Mouse (Mus musculus): ENCODE data around the gene Ftsj1. TPM values are rescaled to one million over a fixed set of nuclear protein-coding genes. Genes with fewer than 3 reads are reported as not detected.

The Ftsj1 gene
- polyA plus RNA-seq (2012; rRNA removed) = 4.9 and 5.5 TPM in 2 replicates

DNA sequence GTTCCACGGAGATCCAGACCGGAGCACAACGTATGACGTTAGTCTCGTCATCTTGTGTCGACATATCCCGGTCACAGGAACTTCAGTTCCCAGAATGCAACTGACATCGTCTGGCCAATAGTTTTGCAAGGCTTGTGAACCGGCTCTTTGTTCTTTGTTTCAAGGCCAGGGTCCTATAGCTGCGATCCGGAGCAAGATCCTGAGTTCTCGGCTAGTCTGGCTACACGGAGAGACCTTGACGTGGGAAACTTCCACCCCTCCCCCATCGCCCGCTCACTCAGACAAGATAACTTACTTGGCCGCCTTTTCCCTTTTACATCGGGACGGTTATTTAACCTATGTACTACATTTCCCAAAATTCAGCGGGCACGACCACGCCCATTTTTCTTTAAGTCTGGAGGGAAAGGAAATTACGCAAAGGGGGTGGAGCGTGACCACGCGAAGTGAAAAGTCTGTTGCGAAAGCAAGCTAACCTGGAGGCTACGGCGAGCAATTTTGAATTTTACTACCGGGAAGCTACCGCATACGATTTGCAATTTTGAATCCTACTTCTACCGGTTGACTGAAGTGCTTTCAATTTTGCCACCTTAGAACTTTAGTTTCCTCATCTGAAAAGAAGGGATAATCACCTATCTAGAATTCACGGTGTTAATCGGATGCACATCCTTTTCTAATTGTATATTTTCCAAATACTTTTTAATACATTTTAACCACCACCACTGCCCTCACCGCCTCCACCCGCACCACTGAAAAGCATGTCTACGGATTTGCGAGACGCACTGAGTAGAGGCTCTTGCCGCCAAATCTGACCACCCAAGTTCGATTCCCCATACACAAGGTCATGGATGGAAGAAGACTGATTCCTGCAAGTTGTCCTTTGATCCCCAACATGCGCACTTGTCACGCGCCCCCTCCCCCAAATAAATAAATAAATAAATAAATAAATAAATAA, at the start of gene Ftsj1:
TSS of gene Ftsj1 (minus strand) at position 73 of the 952 bp plus-strand sequence.
- peak within 1 kb of the TSS; percentile 79 for H3K27ac ChIP-seq (ENCODE audit: control insufficient read depth, insufficient read depth, low read depth, low read length)

DNA sequence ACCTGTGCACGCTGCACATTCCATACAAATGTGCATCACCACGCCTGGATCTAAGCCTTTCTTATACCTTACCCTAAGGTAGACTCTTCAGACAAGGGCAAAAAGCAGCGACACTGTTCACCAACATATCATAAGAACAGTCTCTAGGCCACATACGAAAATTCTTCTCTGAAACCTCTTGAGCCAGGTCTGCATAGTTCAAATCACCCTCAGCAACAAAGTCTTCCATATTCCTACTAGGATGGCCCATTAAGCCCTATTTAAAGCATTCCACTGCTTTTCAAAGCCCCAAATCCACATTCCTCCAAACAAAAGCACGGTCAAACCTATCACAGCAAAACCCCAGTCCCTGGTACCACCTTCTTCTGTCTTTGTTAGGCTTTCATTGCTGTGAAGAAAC, 36.4 kb upstream of the Ftsj1 start:
- TF ChIP-seq CTCF (IDR thresholded peaks at IDR 0.05; ENCODE audit: control insufficient read depth, insufficient read depth, insufficient replicate concordance, low read depth, low read length) (no peak), POLR2A (IDR thresholded peaks at IDR 0.05; ENCODE audit: control insufficient read depth, low read depth, low read length) (no peak)
- no peaks in the 10 kb centered on the region for H3K4me1 ChIP-seq (ENCODE audit: control insufficient read depth, insufficient read depth, low read length)
- H3K4me3 ChIP-seq (ENCODE audit: control insufficient read depth, low read depth, low read length) = no peak overlapping the region
- H3K27ac ChIP-seq (ENCODE audit: control insufficient read depth, insufficient read depth, low read depth, low read length) = no peak overlapping the region
- no peaks in the 10 kb centered on the region for H3K27me3 ChIP-seq (ENCODE audit: control insufficient read depth, insufficient read depth, low read length)
- H3K36me3 ChIP-seq (ENCODE audit: control insufficient read depth, insufficient read depth, low read length) = no peaks in the 10 kb centered on the region

More for the DNA sequence above, at the start of gene Ftsj1:
- no peaks in the 10 kb centered on the region for H3K27me3 ChIP-seq (ENCODE audit: control insufficient read depth, insufficient read depth, low read length)
- TF ChIP-seq CTCF (IDR thresholded peaks at IDR 0.05; ENCODE audit: control insufficient read depth, insufficient read depth, insufficient replicate concordance, low read depth, low read length) (no peak), POLR2A (IDR thresholded peaks at IDR 0.05; ENCODE audit: control insufficient read depth, low read depth, low read length) (no peak)
- peak within 1 kb of the TSS; percentile 80 for H3K4me3 ChIP-seq (ENCODE audit: control insufficient read depth, low read depth, low read length)
- H3K4me1 ChIP-seq (ENCODE audit: control insufficient read depth, insufficient read depth, low read length) = no peaks in the 10 kb centered on the region
- no peaks in the 10 kb centered on the region for H3K36me3 ChIP-seq (ENCODE audit: control insufficient read depth, insufficient read depth, low read length)

- Histone ChIP-seq H3K27me3 (ENCODE audit: control insufficient read depth, insufficient read depth, low read length) (no peaks in the 10 kb centered on the region), H3K4me1 (ENCODE audit: control insufficient read depth, insufficient read depth, low read length) (no peaks in the 10 kb centered on the region; the same call in 1 of the 2 replicates), H3K4me3 (ENCODE audit: control insufficient read depth, low read depth, low read length) (no peak overlapping the region), H3K36me3 (ENCODE audit: control insufficient read depth, insufficient read depth, low read length) (no peaks in the 10 kb centered on the region), H3K27ac (ENCODE audit: control insufficient read depth, insufficient read depth, low read depth, low read length) (no peak overlapping the region)
- TF ChIP-seq POLR2A (IDR thresholded peaks at IDR 0.05; ENCODE audit: control insufficient read depth, low read depth, low read length) = no peak
- TF ChIP-seq CTCF (IDR thresholded peaks at IDR 0.05; ENCODE audit: control insufficient read depth, insufficient read depth, insufficient replicate concordance, low read depth, low read length) = no peak
These were observed 21.9 kb upstream of the Ftsj1 start for GRCm38 (mm10) chrX:8274056-8274455.

GRCm38 (mm10) chrX:8272000-8272399, 19.8 kb upstream of the Ftsj1 start:
- Histone ChIP-seq H3K4me1 (ENCODE audit: control insufficient read depth, insufficient read depth, low read length) (no peaks in the 10 kb centered on the region; the same call in 1 of the 2 replicates), H3K27me3 (ENCODE audit: control insufficient read depth, insufficient read depth, low read length) (no peaks in the 10 kb centered on the region), H3K27ac (ENCODE audit: control insufficient read depth, insufficient read depth, low read depth, low read length) (no peak overlapping the region), H3K36me3 (ENCODE audit: control insufficient read depth, insufficient read depth, low read length) (no peaks in the 10 kb centered on the region), H3K4me3 (ENCODE audit: control insufficient read depth, low read depth, low read length) (peak overlapping the region; percentile 21)
- TF ChIP-seq POLR2A (IDR thresholded peaks at IDR 0.05; ENCODE audit: control insufficient read depth, low read depth, low read length) (no peak), CTCF (IDR thresholded peaks at IDR 0.05; ENCODE audit: control insufficient read depth, insufficient read depth, insufficient replicate concordance, low read depth, low read length) (no peak)

DNA sequence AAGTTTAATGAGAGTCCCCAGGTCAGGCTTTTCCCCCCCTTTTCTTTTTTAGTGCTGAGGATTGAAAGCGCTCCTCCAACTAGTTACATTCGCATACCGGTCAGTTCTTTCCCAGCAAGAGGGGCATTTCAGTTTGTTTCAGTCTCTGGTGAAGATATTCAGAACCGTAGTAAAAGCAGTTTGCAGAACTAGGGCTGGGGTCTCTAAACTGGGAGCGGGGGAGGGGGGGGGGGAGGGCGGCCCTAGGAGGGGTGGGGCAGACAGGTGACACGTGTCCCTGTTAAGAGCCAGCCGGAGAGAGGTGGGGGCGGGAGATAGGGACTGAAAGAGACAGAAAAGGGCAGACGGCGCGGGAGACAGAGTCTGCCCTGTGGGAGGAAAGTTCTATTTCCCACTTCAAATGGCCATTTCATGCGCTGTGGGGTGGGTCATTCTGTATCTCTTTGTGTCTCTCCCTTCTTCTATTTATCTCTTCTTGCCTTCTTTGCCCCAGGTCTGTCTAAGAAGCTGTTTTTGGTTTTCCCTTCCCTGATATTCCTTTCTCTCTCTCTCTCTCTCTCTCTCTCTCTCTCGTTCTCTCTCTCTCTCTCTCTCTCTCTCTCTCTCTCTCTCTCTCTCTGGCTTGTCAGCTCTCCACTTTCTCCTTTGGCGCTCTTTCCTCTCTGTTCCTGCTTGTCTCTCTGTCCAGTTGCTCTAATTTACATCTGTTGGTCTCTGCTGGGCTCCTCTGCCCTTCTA, 19.0 kb upstream of the Ftsj1 start, which contains the start of gene Slc38a5:
TSS of gene Slc38a5 (plus strand) at position 51 of the 738 bp plus-strand sequence.
- Histone ChIP-seq H3K4me1 (ENCODE audit: control insufficient read depth, insufficient read depth, low read length) (no peaks in the 10 kb centered on the region; the same call in 1 of the 2 replicates), H3K27me3 (ENCODE audit: control insufficient read depth, insufficient read depth, low read length) (no peaks in the 10 kb centered on the region), H3K27ac (ENCODE audit: control insufficient read depth, insufficient read depth, low read depth, low read length) (0 out of 2 replicates have a peak within 1 kb of the TSS, but pooled peaks have one; percentile 29), H3K36me3 (ENCODE audit: control insufficient read depth, insufficient read depth, low read length) (no peaks in the 10 kb centered on the region), H3K4me3 (ENCODE audit: control insufficient read depth, low read depth, low read length) (peak within 1 kb of the TSS; percentile 21)
- TF ChIP-seq POLR2A (IDR thresholded peaks at IDR 0.05; ENCODE audit: control insufficient read depth, low read depth, low read length) (no peak), CTCF (IDR thresholded peaks at IDR 0.05; ENCODE audit: control insufficient read depth, insufficient read depth, insufficient replicate concordance, low read depth, low read length) (no peak)

- Histone ChIP-seq H3K36me3 (ENCODE audit: control insufficient read depth, insufficient read depth, low read length) (no peaks in the 10 kb centered on the region), H3K27ac (ENCODE audit: control insufficient read depth, insufficient read depth, low read depth, low read length) (peak overlapping the region; percentile 29; the same call in 1 of the 2 replicates), H3K4me1 (ENCODE audit: control insufficient read depth, insufficient read depth, low read length) (no peaks in the 10 kb centered on the region), H3K4me3 (ENCODE audit: control insufficient read depth, low read depth, low read length) (no peak overlapping the region), H3K27me3 (ENCODE audit: control insufficient read depth, insufficient read depth, low read length) (no peaks in the 10 kb centered on the region)
- TF ChIP-seq CTCF (IDR thresholded peaks at IDR 0.05; ENCODE audit: control insufficient read depth, insufficient read depth, insufficient replicate concordance, low read depth, low read length) = no peak
- TF ChIP-seq POLR2A (IDR thresholded peaks at IDR 0.05; ENCODE audit: control insufficient read depth, low read depth, low read length) = no peak
These were observed 12.0 kb upstream of the Ftsj1 start for GRCm38 (mm10) chrX:8264222-8264621.
